8 mouse cellular contexts compared by ENCODE assay signal in the genomic region with DNA sequence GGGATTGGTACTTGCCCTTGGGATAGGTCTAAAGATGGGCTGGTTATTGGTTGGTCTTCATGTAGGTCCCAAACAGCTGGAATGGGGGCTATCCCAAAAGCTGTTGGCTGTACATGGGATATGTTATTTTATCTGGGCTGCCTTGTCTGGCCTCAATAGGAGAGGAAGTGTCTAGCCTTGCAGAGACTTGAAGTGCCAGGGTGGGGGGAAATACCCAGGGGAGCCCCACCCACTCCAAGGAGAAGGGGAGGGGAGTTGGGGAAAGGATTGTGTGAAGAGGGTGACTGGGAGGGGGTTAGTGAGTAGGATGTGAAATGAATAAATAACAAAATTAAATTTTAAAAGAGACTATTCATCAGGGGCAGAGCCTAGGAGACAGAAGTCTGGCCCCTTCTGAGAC.
DNase-seq lines count a peak whose midpoint lies in the region; TF ChIP-seq lines count a peak whose summit lies in the region.
"Not testable (repeated sequence)": the region's sequence is repeated elsewhere in the genome, so short reads cannot be mapped to it uniquely, and the experiment has no call there.

No protein-coding gene starts in this region.

- not testable (repeated sequence) for TF ChIP-seq EP300 in heart, adult 2 months (IDR thresholded peaks at IDR 0.05; ENCODE audit: insufficient read depth, low read depth, low read length)

- DNase-seq in B cell, adult 2 months = peak; percentile 13 to 31
- peak; percentile 17 for DNase-seq in gastrocnemius, adult 2 months
- peak; percentile 4 to 37 for DNase-seq in heart, adult 2 months
- DNase-seq in kidney, adult 11 months = peak; percentile 28
- peak; percentile 31 to 33 for DNase-seq in lung, postnatal 4 days
- DNase-seq in testis, postnatal 10 days (ENCODE audit: low spot score) = peak; percentile 47
- DNase-seq in thymus, postnatal 14 days = peak; percentile 5
- DNase-seq in urinary bladder, postnatal 14 days (ENCODE audit: low spot score) = peak; percentile 22

- not testable (repeated sequence) for TF ChIP-seq POLR2A in heart, adult 2 months (IDR thresholded peaks at IDR 0.05; ENCODE audit: insufficient read depth, low read depth, low read length)

- H3K4me3 ChIP-seq in gastrocnemius, adult 2 months; heart, adult 2 months: not testable (repeated sequence)

- not testable (repeated sequence) for H3K79me2 ChIP-seq in heart, adult 2 months (replicated peaks; ENCODE audit: control insufficient read depth, insufficient read depth, low read length)

- TF ChIP-seq CTCF in gastrocnemius, adult 2 months (IDR thresholded peaks at IDR 0.05); heart, adult 2 months (IDR thresholded peaks at IDR 0.05): not testable (repeated sequence)

- not testable (repeated sequence) for H3K36me3 ChIP-seq in heart, adult 2 months (ENCODE audit: control insufficient read depth, insufficient read depth, low read length)

- intact Hi-C loops in gastrocnemius, adult 2 months (cut with DNase I); heart, adult 2 months (cut with DNase I): not testable (repeated sequence)

- not testable (repeated sequence) for H3K4me1 ChIP-seq in heart, adult 2 months (ENCODE audit: control insufficient read depth, insufficient read depth, low read length)

- H3K27ac ChIP-seq in gastrocnemius, adult 2 months; heart, adult 2 months: not testable (repeated sequence)

- H3K9ac ChIP-seq in heart, adult 2 months (ENCODE audit: low read depth, low read length) = not testable (repeated sequence)

- not testable (repeated sequence) for H3K27me3 ChIP-seq in heart, adult 2 months (ENCODE audit: control insufficient read depth, insufficient read depth, low read length)
